Mouse (Mus musculus) small intestine, adult 2 months (tissue): Measurements from ENCODE around the gene Kcnq4. TPM values are rescaled to one million over a fixed set of nuclear protein-coding genes. Genes with fewer than 3 reads are reported as not detected.

Experiments
- H3K27ac ChIP-seq: fragments of 200-500 bp; 2 replicates; pipeline ENCODE4 v1.5.1; 2012; ENCODE audit warnings: low read depth, low read length, control low read depth, inconsistent platforms; ENCODE audit not compliant: insufficient read depth
- H3K27me3 ChIP-seq: fragments of 200-500 bp; 2 replicates; pipeline ENCODE4 v1.6.1; 2012; ENCODE audit warnings: mild to moderate bottlenecking, moderate library complexity, low read length, inconsistent platforms; ENCODE audit not compliant: control insufficient read depth, insufficient read depth
- H3K36me3 ChIP-seq: fragments of 200-500 bp; 2 replicates; pipeline ENCODE4 v1.6.1; 2012; ENCODE audit warnings: mild to moderate bottlenecking, low read length, control low read depth, inconsistent platforms; ENCODE audit not compliant: control insufficient read depth, insufficient read depth
- H3K4me1 ChIP-seq: fragments of 200-500 bp; 2 replicates; pipeline ENCODE4 v1.6.1; 2012; ENCODE audit warnings: low read length, inconsistent platforms, mixed read lengths; ENCODE audit not compliant: control insufficient read depth, insufficient read depth, insufficient read length
- H3K4me3 ChIP-seq: fragments of 200-500 bp; 2 replicates; pipeline ENCODE4 v1.5.1; 2012; ENCODE audit warnings: low read depth, mild to moderate bottlenecking, control low read depth, inconsistent platforms, low read length, moderate library complexity
- CTCF ChIP-seq: fragments of 200-500 bp; IDR thresholded peaks from 2 replicates; pipeline ENCODE4 v1.5.1; 2012; ENCODE audit warnings: low read depth, mild to moderate bottlenecking, control low read depth, inconsistent platforms, low read length, moderate library complexity, mixed read lengths; ENCODE audit not compliant: insufficient replicate concordance, insufficient read length; ENCODE audit errors: extremely low read depth
- POLR2A ChIP-seq: fragments of 200-500 bp; IDR thresholded peaks from 2 replicates; pipeline ENCODE4 v1.6.1; 2012; ENCODE audit warnings: low read depth, mild to moderate bottlenecking, control low read depth, inconsistent platforms, low read length, moderate library complexity
- WGBS: fragments of 180-500 bp; shearing (Covaris S2); methylation state at CpG from one replicate; pipeline ENCODE4 v1.1.7; 2018; 5-methylcytosine and 5-hydroxymethylcytosine counted together
- polyA plus RNA-seq: library from polyadenylated mRNA; depleted of rRNA; stranded (reverse); fragments of >200 nt; gene quantifications from 2 replicates; pipeline ENCODE4 v1.2.3, GENCODE M21; 2012

The Kcnq4 gene
- polyA plus RNA-seq, 1 experiment = 4.3 TPM

DNA sequence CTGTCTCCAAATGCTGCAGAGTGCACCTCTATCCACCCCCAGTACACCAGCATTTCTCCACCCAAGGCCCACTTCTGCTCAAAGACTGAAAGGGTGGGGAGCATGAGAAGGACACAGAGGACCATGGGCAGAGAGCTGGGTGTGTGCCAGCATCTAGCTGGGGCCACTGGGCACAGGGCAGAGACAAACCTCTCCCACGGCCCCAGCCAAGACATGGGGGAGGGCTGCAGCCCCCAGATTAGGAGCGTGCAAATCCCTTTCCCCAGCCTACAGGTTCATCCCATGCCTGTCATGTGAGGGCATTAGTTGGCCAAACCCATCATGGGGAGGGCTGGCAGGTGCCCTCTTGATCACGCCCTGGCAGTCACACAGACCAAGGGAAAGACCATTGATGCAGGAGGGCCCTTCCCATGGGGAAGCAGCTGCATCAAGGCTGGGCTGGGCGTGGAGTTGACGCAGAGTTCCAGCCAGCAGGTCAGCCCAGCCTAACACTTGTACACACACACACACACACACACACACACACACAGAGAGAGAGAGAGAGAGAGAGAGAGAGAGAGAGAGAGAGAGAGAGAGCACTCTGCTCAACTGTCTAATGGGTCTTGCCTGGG lies 14.3 kb downstream of the Kcnq4 start:
- Histone ChIP-seq H3K27ac (no peak overlapping the region), H3K36me3 (no peaks in the 10 kb centered on the region), H3K4me3 (no peak overlapping the region), H3K4me1 (peaks cover 13% of the 10 kb centered on the region; the same call in 1 of the 2 replicates), H3K27me3 (no peaks in the 10 kb centered on the region)
- TF ChIP-seq POLR2A = no peak
- no peak for TF ChIP-seq CTCF
- 33% methylated on average over 5 of the region's 5 CpGs for WGBS

DNA sequence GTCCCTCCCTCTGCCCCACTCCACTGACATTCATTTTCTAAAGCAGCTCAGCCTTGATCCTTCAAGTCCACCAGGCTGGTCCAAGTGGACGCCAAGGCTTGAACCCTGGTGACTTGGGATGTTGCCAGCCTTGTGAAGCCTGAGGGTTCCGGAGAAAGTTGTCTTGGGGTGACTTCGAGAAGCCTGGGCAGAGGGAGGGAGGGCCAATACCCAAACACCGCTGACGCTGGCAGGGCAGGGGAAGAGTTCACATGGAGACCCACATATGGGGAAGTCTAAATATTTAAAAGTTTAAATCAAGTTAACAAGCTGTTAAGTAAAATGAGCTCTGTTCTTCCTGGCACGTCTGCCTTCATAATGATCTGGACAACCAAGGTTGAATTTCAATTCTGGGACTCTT lies 15.7 kb downstream of the Kcnq4 start:
- Histone ChIP-seq H3K36me3 (no peaks in the 10 kb centered on the region), H3K4me1 (peaks cover 13% of the 10 kb centered on the region; the same call in 1 of the 2 replicates), H3K27me3 (no peaks in the 10 kb centered on the region), H3K27ac (no peak overlapping the region), H3K4me3 (no peak overlapping the region)
- WGBS = 83% methylated on average over 6 of the region's 6 CpGs
- TF ChIP-seq CTCF = no peak
- no peak for TF ChIP-seq POLR2A

DNA sequence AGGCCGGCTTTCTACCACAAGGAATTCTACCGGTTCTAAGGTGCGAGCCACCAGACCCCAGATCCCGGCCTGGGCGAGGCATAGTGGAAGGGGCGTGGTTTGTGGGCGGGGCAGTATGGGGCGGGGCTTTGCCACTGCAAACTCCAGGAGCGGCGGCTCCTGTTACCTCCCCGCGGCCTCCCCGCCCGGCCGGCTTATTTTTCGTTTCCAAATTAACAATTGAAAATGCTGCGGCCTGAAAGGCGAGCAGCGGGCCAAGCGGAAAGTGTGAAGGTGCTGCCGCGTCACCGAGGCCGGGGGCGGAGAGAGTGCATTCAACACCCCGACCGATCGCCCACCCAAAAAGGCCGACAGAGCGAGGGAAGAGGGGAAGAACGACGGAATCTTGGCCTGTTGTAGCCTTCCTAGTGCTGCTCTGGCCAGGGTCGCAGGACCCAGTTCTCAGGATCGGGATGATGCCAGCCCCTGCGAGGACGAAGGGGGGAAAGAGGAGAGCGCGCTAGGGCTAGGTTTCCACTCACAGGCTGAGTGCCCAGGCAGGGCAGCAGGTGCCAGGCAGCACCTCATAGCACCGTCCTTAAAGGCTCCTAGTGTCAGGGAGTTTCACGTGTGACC lies 17.3 kb downstream of the Kcnq4 start:
- under 1% methylated on average over 40 of the region's 40 CpGs for WGBS
- TF ChIP-seq CTCF (no peak), POLR2A (no peak)

DNA sequence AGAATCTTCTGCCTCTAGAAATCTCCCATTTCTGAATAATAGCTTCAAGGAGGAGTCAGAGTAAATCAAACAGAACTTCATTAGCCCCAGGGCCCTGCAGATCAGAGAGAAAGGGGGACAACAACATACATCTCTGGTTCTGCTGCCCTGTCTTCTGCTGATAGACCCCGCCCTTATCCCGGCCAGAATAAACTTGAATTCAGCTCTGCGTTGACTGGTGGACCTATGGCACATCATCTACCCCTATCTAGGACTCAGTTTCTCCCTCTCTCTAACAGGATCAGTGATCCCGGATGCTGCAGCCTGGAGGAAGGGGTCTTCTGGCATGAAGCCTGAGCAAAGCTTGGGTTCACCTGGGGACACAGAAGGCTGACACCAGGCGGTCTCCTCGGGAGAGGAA lies 17.8 kb downstream of the Kcnq4 start:
- H3K4me3 ChIP-seq = peak overlapping the region; percentile 72
- peaks cover 13% of the 10 kb centered on the region; the same call in 1 of the 2 replicates for H3K4me1 ChIP-seq
- H3K36me3 ChIP-seq = no peaks in the 10 kb centered on the region
- no peak overlapping the region for H3K27ac ChIP-seq
- H3K27me3 ChIP-seq = no peaks in the 10 kb centered on the region
- no peak for TF ChIP-seq CTCF
- no peak for TF ChIP-seq POLR2A
- WGBS = 26% methylated on average over 6 of the region's 6 CpGs

More for the DNA sequence above, 17.3 kb downstream of the Kcnq4 start:
- no peaks in the 10 kb centered on the region for H3K27me3 ChIP-seq
- no peaks in the 10 kb centered on the region for H3K36me3 ChIP-seq
- peak overlapping the region; percentile 72 for H3K4me3 ChIP-seq
- H3K27ac ChIP-seq = no peak overlapping the region
- H3K4me1 ChIP-seq = peaks cover 13% of the 10 kb centered on the region; the same call in 1 of the 2 replicates

DNA sequence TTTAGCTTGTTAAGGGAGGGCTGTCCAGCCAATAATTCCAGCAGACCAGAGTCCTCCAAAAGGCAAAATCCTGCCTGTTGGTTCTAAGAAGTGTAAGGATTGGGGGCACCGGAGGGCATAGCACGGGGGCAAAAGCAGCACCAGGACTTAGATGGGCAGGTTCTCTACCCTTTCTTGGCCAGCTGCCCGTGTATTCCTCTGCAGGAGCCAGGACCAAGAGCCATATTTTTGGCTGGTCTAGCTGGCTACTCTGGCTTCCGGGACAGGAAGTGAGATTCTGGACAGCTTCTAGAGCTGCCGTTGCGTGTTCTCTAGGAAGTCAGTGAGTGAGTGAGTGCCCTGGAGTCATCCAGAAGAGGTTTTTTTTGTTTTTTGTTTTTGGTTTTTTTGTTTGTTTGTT lies 18.3 kb downstream of the Kcnq4 start:
- WGBS = 43% methylated on average over 6 of the region's 6 CpGs

DNA sequence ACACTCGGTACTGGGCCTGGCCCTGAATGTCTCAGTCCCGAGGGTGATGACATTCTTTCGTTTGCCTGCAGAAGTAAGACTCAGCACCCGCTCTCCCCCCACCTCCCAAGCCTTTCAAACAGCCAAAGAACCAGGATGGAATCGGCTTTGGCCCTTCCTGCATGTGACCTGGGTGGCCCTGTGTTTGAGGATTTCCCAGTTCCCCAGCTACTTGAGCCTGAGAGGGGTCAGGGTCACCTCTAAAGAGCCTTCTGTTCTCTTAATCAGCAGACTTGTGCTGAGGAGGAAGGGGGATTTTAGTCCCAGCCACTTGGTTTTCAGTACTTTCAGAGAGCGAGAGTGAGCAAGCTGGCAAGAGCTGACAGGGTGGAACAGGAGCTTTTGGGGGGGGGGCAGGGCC lies 19.0 kb downstream of the Kcnq4 start:
- H3K4me3 ChIP-seq = no peak overlapping the region
- TF ChIP-seq POLR2A (no peak), CTCF (no peak)
- no peak overlapping the region for H3K27ac ChIP-seq
- H3K4me1 ChIP-seq = peaks cover 13% of the 10 kb centered on the region; the same call in 1 of the 2 replicates
- no peaks in the 10 kb centered on the region for H3K27me3 ChIP-seq
- no peaks in the 10 kb centered on the region for H3K36me3 ChIP-seq
- 63% methylated on average over 6 of the region's 6 CpGs for WGBS

More for the DNA sequence above, 18.3 kb downstream of the Kcnq4 start:
- TF ChIP-seq CTCF = no peak
- TF ChIP-seq POLR2A = no peak
- H3K27me3 ChIP-seq = no peaks in the 10 kb centered on the region
- no peak overlapping the region for H3K27ac ChIP-seq
- H3K36me3 ChIP-seq = no peaks in the 10 kb centered on the region
- no peak overlapping the region for H3K4me3 ChIP-seq
- peaks cover 13% of the 10 kb centered on the region; the same call in 1 of the 2 replicates for H3K4me1 ChIP-seq

DNA sequence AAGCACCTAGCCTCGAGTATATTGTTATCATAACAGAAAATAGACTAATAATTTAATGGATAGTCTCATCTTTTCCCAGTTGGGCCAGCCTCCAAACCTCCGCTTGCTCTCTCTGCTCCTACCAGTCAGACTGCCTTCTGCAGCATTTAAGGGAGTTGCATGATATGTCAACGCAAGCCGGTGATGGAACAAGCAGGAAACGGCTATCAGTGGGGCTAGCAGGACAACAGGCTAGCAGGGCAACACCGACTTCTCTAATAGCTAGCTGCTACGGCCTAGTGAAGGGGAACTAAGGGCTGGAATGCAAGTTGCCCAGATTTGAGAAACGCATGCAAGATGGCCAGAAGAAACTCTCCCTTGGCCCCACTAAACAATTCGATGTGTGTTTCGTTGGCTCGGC lies 20.6 kb downstream of the Kcnq4 start:
- Histone ChIP-seq H3K4me3 (no peak overlapping the region), H3K27ac (no peak overlapping the region), H3K4me1 (peaks cover 6% of the 10 kb centered on the region; the same call in 1 of the 2 replicates), H3K27me3 (no peaks in the 10 kb centered on the region), H3K36me3 (no peaks in the 10 kb centered on the region)
- WGBS = 78% methylated on average over 11 of the region's 11 CpGs
- no peak for TF ChIP-seq CTCF
- TF ChIP-seq POLR2A = no peak

DNA sequence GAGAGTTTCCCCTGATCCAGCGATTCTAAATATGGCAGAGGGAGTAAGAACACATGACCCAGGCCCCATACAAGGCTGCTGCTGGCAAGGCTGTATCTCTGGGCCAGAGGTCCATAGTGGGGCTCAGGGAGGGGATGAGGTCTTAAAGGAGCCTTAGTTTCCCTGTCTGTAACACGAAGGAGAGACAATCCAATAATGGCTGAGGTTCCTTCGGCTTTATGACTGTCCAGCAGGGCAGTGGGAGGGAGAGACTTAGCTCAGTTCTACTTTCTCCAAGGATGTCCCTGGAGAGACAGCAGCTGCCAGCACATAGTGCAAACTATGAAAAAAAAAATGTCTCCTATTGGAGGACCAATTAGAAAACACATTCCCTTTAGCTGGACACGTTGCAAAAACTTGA lies 22.2 kb downstream of the Kcnq4 start:
- H3K27me3 ChIP-seq = no peaks in the 10 kb centered on the region
- H3K4me3 ChIP-seq = no peak overlapping the region
- 55% methylated on average over 4 of the region's 4 CpGs for WGBS
- 0 out of 2 replicates have a peak, but pooled peaks cover 4% of the 10 kb centered on the region for H3K4me1 ChIP-seq
- TF ChIP-seq CTCF (no peak), POLR2A (no peak)
- no peaks in the 10 kb centered on the region for H3K36me3 ChIP-seq
- 0 out of 2 replicates have a peak overlapping the region, but pooled peaks have one; percentile 1 for H3K27ac ChIP-seq
